Mouse (Mus musculus): ENCODE results near the gene Tet3.

The Tet3 gene

DNA sequence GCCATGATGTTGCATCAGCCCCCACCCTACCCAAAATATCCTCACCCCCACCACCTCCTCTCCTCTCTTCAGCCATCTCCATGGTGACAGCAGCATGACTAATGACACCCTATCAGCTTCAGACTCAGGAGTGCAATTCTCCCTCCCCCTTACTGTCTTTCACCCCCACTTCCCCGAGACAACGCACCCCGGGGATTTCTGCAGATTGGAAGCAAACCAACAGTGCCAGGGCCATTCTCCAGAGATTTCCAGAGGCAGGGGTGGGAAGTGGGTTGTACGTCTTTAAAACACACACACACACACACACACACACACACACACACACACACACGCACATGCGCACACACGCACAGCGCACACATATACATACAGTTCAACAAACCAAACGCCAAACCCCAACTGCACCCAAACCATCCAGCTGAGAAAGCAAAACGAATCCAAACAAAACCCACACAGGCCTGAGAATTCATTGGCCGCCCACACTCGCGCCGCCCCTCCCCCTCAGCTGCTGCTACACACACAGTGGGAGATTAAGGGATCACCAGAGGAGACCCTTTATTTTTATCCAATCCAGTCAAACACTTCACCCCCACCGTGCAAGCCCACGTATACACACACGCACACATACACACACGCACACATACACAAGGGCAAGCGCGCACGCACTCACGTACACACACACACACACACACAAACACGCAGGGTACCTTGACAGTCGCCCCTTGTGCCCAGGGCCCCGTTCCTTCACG, 18.2 kb downstream of the Tet3 start:
- DNase-seq (ENCODE audit: low read depth, low spot score): peak; percentile 84

DNA sequence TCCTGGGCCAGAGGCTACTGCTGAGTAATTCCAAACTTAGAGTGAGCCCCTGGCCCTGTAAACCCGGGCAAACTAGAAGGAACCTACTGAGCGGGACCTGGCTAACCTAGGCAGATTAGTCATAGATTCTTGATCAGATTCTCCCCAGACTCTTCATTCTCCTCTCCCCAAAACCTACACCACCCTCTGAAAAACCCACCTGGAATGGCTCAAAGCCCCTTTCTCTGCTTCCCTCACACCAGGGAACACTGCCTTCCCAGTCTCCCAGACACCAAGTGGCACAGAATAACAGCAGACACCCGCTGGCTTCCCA, 18.7 kb downstream of the Tet3 start:
- no peak for DNase-seq (ENCODE audit: low read depth, low spot score)

DNA sequence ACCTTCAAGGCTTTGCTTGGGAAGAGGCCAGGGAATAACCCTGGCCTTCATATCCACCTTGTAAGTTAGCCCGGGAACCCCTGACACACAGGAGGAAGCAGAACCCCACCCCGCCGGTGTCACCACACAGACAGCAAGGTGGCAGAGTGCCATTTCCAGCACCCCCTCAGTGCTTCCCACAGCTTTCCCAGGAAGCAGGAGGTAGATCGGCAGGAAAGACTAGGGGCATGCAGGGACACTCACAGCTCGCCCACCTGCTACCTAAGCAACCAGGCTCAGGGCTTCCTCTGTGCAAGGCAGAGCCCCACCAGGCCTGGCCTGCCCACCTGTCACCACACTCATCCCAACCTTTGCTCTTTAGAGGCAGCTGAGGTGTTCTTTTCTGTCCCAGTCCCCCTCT, 19.1 kb downstream of the Tet3 start:
- no peak for DNase-seq (ENCODE audit: low read depth, low spot score)

DNA sequence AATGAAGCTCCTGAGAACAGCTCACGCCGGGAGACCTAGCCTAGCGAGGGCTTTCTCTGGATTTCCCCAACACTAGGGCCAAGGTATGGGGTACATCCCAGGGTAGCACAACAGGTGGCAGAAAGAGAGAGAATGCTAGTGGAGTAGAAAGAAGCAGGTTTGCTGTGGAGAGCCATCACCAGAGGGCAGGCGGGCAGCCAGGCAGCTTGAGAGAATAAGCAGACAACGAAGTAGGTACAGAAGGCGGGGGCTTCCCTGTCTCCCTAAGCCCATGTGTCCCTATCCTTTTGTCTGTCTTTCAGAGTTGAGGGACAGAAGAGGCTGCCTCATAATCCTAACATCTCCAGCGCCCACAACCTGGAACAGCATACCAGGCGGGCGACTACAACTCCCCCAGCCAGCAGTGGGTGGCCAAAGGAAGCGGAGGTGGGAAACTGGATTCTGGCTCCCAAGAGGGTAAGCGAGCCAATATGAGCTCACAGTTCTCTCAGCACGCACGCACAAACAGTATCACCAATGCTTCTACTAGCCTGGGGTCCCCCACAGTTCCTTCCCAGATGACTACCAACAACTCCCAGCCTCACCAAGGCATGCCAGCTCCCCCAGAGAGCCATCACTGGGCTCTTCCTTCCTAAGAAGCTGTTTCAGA, 19.6 kb downstream of the Tet3 start:
- no peak for DNase-seq (ENCODE audit: low read depth, low spot score)

DNA sequence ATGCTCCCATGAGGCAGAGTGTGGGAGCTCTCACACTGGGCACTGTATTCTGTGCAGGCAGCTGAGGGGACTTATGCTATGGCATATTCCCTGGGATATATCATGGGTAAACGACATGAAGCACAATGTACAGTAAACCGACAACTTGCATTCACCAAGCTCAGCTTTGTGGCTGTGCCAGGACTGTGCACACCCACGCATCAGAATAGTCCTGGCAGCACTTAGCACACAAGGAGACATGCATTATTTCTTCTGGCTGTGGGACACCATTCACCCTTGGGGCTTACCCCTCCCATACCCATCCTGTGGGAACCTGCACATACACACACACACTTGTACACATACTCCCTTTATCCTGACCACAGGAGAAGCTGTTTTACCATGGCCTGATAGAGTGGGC, 20.3 kb downstream of the Tet3 start:
- DNase-seq (ENCODE audit: low read depth, low spot score): no peak

DNA sequence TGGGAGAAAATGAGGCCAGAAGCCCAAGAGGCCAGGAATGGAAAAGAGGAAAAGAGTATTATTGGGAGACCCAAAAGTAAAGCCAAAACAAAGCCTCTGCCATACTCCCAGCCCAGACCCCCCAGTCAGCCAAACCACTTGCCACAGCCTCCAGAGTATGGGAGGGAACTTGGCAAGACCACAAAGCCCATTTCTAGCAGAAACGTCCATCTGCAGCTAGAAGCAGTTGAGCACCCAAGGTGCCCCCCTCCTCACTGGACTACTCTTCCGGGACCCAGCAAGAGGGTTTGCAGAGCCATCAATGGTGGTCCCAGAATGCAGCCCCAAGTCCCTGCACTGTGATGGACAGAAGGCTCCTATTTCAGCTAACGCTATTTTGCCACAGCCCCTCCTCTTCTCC, 21.1 kb downstream of the Tet3 start:
- no peak for DNase-seq (ENCODE audit: low read depth, low spot score)

DNA sequence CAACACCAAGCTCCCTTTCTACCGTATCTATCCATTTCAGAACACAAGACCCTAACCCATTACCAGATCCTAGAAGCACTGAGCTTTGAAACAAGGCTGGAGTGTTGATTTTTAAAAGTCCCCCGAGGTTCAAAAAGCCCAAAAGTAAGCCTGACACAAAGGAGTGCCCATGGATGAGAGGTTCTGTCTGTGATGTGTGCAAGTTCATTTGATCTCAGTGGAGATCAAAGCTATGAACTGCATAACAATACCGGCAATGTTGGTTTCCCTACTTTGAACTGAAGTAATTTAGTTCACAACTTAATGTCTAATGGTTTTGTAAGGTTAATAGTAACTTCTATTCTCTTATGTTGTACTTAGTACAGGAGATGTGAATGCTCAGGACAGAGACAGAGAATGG, 21.7 kb downstream of the Tet3 start:
- DNase-seq (ENCODE audit: low read depth, low spot score): no peak

DNA sequence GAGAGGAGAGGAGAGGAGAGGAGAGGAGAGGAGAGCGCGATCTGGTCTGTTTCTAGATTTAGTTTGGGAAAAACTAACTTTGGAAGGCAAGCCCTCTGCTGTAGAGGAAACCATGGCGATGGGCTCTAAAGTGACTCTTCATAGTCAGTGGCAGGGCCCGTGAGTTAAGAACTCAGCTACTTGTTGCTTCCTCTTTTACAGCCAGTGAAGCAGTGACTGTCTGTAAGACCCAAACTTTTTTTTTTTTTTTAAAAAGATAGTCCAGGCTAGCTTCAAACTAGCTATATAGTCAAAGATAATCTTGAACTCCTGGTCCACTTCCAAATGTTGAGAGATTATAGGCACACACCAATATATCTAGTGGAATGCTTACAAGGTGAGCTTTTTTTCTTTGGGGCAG, 22.3 kb downstream of the Tet3 start:
- no peak for DNase-seq (ENCODE audit: low read depth, low spot score)

DNA sequence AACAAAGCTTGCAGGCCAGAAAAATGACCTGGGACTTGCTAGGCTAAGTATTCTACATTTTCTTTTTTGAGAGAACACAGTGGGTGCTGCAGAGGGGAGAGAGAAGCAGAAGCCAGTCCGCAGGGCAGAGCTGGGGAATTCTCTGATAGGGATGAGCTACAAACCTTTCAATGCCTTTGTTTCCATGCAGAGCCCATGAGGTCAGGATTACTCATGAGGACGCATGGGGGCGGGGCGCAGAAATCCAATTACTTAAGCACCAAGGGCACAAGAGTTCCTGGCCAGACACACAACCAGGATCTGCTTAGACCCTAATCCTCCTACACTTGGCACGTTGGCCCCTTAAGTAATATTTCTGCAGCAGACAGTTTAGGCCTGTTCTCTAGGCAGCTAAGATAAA, 23.7 kb downstream of the Tet3 start:
- peak; percentile 86 for DNase-seq (ENCODE audit: low read depth, low spot score)

DNA sequence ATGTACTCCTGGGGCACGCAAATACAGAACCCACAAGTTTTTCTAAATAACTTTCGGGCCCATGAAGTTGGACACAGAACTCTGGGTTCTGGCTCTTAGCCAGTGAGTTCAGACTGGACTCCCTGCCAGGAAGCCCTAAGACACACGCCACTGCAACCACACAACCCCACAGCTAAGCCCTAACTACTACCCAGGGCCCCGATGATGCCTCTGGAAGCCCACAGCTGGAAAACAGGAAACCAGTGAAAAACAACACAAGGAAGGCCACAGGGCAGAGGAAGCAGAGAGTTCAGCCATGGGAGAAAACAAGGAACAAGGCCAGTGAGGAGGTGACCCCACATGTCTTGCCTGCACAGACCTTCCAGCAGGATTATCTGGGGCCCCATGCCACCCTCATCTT, 25.3 kb downstream of the Tet3 start:
- DNase-seq (ENCODE audit: low read depth, low spot score): no peak

DNA sequence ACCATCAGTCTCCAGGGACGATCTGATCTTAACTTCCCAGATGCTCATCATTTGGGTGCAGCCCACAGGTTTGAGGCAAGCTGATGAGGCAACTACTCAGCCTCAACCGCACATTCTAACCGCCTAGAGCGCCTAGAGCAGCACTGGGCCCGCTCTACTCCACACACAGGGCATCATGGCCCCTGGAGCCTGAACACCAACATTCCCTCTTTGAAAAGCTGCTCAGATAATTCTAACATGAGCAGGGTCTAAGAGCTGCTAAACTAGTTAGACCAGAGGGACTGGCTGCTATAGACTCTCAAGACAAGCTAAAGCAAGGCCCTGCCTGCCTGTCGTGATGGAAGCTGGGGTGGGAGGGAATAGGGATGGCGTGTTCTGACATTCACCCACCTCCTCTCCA, 25.9 kb downstream of the Tet3 start:
- no peak for DNase-seq (ENCODE audit: low read depth, low spot score)

DNA sequence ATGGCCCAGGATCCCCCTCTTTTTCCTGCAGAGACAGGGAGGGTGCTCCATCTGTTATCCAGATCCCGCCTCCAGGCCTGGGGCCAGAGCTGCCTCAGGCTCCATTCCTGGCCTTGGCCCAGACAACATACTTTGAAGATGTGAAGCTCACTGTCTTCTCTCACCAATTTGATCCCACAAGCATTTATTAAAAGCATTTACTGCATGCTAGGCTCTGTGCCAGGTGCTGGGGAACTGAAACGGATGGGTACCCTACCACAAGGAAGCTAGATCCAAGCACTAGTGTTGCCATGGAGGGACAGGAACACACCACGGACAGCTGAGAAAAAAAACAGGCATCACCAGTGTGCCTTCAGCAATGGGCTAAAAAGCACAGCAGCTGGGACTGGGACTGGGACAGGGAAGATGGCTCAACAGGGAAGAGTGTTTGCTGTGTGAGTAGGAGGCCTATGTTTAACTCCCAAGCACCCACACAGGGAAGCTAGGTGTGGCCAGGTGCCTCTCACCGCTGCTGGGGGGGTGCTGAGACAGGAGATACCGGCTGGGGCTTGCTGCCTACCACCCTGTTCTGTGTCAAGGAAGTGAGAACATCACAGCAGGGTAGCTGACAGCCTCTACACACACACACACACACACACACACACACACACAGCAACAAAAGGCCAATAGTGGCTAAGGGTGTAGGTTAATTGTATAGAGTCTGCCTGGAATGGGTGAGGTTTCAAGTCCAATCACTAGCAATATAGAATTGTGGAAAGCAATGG, 30.7 kb downstream of the Tet3 start:
- DNase-seq (ENCODE audit: low read depth, low spot score): peak; percentile 72

DNA sequence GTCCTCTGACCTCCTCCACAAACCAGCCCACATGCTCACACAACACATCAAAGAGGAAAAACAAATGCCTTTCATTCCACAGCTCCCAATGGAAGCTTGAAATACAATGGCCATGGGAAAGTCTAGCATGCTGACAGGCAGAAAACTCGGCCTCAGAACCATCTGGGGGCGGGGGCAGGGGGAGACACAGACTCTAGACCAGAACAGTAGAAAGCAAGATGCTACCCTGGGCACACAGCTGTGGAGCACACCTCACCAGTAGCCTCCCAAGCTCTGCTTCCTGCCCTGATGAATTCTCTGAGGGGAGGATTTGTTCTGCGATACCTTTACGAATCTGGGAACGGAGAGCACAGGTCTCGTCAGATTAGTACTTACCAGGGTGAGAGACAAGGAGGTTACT, 31.4 kb downstream of the Tet3 start:
- peak; percentile 32 for DNase-seq (ENCODE audit: low read depth, low spot score)

DNA sequence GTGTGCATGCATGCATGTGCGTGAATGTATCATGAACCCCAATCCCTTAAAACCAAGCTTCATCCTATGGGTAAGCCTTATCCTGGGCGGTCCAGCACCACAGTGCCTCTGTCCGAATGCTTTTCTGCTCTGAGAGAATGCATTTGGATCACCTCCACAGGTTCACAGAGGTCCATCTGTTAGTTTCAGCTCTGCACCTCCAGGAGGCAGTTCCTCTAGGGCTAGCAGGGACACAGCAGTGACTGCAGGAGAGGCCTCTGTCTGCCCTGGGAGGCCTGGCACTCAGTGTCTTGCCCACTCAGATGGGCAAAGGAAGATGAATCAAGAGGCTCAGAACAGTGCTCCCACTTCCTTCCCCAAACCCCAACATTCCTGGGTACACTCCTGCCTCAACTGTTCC, 32.3 kb downstream of the Tet3 start:
- DNase-seq (ENCODE audit: low read depth, low spot score): no peak

DNA sequence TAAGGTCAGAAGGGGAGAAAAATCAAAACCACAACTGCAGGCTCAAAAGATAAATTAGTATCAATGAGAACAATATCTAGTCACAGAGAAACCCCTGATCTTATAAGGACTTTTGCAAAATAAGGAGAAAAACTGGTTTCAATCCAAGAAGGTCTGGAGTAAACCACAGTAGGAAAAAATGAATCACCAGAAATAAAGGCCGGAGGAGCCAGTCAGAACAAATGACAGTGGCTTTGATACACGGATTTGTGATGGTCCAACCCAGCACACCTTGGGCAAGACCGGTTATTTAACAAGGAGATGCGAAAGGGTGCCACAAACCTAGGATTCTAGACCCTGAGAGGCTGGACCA, 34.9 kb downstream of the Tet3 start:
- DNase-seq (ENCODE audit: low read depth, low spot score): peak; percentile 77

DNA sequence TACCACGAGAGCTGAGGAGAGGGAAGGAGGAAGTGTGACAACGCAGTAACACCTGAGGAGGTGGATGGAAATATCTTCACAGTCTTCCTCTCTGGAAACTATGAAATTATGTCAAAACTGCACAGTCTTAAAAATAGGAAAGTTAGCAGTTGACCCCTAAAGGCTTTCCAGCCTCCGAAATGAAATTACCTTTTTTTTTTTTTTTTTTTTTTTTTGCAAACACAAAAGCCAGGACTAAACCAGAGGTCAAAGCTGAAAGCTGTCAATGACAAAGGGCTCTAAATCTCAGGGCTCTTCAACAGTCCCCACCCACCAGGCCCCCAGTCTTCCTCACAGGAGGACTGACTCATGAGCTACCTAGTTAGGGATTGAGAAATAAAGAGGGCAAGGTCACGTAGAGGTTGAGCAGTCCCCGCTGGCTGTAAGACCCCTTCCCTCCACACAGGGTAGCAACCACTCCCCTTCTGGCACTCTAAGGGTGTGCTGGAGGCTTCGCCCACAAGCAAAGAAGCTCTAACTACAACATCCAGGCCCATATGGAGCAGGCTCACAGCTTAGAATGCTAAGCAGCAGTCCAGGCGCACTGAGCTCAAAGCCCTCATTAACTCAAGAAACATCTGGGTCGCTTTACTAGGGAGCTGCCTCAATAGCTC, 35.4 kb downstream of the Tet3 start:
- no peak for DNase-seq (ENCODE audit: low read depth, low spot score)

DNA sequence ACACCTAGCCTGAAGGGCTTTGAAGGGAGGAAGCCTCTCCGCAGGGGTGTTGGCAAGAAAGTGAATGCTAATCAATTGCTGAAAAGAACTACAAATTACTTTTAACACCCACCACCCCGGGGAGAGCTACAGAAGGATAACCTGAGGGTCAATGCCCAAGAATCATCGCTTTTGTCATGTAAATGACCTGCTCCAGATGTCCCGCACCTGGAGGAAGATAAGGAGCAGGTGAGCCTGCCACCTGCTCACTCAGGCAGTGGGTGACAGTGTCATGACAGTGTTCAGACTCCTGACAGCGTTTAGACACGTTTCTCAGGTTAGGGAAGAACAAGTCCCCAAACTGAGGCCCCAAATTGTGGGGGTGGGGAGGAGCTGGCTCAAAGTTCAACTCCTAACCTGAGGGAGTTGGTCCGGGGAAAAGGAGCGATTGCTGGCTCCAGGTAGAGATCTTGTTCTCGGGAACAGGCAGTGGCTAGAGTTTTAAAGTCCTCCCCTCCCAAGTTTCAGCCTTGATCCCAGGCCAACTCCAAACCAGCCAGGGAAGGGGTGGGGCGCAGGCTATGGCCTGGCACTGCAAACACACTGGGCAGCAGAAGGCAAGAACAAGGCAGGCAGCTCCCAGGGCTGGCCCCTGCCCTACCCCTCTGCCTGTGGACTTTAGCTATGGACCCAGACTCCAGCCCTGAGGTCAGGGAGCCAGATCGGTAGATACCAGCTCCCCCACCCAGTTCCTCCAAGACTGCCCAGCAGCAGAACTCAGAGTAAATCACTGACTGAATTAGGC, 36.8 kb downstream of the Tet3 start:
- DNase-seq (ENCODE audit: low read depth, low spot score): no peak

DNA sequence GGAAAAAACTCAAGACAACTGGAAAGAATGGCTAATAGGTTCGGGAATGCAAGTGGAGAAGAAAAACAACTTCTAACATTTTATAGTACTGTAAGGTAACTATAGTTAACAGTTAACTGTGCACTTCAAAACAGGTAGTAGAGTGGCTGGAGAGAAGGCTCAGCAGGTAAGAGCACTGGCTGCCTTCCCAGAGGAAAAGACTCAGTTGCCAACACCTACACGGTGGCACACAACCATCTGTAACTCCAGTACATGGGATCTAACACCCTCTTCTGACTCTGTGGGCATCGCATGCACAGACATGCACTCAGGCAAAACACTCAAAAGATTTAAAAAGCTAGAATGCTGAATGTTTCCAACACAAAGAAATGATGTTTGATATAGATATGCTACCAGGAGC, 39.4 kb downstream of the Tet3 start:
- no peak for DNase-seq (ENCODE audit: low read depth, low spot score)

DNA sequence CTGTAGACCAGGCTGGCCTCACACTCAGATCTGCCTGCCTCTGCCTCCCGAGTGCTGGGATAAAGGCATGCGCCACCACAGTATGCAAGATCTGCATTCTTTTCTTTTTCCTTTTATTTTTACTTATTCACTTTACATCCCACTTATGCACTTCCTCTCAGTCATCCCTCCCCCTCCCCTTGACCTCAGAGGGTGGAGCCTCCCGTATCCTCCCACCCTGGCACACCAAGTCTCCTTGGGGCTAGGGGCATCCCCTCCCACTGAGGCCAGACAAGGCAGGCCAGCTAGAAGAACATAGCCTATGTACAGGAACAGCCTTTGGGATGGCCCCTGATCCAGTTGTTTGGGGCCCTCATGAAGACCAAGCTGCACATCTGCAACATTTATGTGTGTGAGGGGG, 41.4 kb downstream of the Tet3 start:
- no peak for DNase-seq (ENCODE audit: low read depth, low spot score)

DNA sequence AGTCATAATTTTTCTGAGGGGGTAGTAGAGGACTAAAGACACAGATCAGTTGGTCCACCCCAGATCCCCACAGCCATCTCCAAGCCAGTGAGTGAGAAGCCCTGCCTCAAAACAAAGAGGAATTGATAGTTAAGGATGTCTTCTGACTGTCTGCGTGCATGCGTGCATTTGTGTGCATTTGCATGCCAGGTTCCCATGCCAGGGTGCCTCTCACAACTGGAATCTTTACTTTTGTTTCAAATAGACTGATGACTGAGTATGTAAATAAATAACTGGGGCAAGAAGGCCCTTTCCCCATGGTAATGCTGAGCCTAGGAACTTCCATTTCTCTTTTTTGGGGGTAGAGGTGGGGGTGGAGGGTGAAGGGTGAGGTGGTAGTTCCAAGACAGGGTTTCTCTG, 41.8 kb downstream of the Tet3 start:
- no peak for DNase-seq (ENCODE audit: low read depth, low spot score)

DNA sequence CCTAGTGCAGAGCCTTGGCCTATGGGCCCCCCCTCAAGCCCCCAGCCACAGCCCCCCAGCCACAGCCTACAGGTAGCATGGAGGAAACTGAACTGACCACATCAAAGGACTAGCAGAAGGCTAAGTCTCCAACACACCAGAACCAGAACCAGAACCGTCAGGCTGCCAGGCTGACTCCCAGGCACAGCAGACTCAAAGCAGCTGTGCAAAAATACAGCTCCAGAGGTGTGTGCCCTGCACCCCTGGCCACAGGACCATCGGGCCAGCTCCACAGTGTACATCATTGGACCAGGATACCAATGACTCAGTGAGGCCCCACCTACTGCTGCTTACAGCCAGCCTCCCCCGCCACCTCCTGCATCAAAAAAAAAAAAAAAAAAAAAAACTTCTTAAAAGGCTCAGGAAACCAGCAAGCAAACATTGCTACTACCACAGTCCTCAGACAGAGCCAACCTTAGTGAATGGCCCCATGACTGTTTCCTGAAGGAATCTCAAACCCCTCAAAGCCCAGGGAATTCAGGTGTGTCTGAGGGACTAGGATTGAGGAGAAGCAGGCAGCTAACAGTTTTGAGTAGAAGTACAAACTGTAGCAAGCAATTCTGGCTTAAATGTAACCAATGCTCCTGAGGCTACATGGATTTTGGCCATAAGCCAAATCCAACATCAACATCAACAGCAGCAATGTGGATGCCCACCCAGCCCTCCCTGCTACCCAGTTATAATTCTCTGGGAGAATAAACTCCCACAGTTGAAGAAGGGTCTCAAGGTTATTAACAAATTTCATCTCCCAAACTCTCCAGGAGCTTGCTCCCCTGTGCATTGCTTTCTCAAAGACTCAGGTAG, 42.4 kb downstream of the Tet3 start:
- DNase-seq (ENCODE audit: low read depth, low spot score): peak; percentile 66
